Mouse (Mus musculus) T-helper 17 cell (primary cell): ENCODE measurements around the gene Enoph1.

Experiments used
- in situ Hi-C, 2 experiments: fragments of 300-600 bp; cut with MboI, MseI; formaldehyde crosslinking; loops; 1 replicate in 1 of 2; 2 replicates in 1 of 2; pipeline ENCODE4 v1.15.1; 2025; ENCODE audit warnings: high pct_unique_total_duplicates in 2 of 2

Enoph1 gene

DNA sequence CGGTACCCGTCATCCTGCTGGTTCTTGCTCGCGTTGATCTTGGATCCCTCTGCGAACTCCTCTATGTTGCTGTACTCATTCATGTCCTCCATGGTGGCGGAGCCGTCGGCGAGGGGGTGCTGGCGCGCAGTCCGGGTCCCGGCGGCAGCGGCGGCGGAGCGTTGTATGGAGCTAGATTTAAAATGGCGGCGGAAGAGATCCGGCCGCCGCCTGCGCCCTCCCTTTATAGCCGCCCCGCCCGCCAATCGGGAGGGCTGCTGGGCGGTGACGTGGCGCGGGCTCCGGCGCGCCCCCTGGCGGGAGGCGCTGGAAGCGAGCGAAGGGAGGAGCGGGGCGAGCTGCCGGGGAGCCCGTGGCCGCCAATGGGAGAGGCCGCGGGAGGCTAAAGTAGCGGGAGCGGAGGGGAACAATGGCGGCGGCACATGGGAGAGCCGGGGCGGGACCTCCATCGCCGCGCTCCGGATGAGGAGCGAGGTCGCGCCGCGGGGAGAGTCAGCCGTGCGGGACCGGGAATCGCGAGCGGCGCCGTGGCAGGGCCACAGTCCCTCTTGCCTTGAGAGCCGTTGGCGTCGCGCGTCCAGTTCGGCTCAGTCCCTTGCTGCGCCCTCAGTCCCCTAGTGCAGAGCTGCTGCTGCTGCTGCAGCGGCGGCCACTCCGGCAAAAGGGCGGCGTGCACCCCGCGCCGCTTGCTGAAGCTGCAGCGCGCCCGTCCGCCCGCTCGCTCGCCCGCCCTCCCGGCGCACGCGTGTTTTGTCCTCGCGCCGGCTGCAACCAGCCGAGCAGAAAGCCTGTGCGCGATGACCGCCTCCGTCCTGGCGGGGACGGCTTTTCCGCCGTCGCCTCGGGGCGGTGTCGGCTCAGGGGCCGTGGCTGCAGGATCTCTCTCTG, 827 bp upstream of the Enoph1 start:
- in situ Hi-C loops: loop anchor here (5.0 to 25.0 kb wide), 2 partner anchors 57 to 777 kb away; no protein-coding TSS in a partner anchor

DNA sequence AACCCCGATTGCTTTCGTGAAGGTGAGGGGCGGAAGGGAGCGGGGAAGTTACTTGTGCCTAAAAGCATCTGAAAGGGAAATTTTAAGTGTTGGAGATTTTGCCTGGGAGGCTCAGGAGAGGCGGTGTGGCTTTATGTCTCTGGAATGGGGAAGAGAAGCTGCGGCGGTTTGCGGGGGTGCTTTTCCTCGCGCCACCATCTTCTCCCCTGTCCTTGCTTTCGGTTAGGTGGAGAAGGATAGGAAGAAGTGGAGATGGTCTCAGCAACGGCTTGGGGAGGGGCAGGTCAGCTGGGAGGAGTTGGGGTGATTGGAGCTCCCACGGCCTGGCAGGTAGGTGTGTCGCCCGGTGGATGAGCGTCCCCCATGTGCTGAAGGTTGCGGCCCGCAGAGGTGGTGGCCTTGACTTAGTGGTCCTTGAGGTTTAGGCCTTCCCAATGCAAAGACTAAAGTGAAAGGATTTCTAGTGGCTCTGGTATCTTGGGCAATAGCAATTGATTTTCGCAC, 548 bp downstream of the Enoph1 start:
- in situ Hi-C loops: loop anchor here (10.0 to 25.0 kb wide), 2 partner anchors 354 to 778 kb away; no protein-coding TSS in a partner anchor

DNA sequence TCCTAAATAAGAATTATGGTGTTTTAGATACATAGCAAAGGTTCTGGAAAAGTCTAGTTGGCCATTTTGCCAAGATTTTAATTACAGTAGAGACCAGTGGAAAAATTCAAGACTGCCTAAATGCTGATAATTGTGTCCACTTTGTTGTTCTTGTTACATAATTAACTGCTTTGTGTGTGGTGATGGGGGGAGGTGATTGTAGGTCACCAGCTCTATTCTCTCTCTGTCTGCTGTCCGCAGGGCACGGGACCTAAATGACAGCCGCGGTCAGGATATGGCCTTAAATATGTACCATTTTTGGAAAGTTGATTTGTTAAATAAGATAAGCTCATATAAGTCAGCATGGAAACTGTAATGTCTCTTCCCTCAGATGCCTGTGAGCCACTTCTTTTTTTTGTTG, 1.5 kb downstream of the Enoph1 start:
- in situ Hi-C loops: loop anchor here (10.0 to 25.0 kb wide), 2 partner anchors 354 to 779 kb away; no protein-coding TSS in a partner anchor

DNA sequence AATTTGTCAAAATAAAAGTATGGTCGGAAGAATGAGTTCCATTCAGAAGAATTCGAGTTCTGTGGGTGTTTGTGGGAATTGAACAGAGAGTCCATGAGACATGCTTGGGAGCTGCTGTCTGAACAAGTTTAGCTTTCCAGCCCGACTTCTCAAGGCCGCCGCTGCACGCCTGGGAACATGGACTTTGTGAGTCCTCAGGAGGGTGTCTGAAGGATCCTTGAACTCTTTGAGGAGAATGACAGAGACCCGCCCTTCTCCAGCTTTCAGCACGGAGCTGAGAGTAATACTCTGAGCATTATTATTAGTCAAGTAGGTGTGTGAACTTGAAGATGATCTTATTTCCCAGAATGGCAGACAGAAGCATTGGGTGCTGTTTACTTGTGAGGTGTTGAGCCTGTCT, 2.7 kb downstream of the Enoph1 start:
- in situ Hi-C loops: loop anchor here (10.0 to 25.0 kb wide), 2 partner anchors 352 to 780 kb away; no protein-coding TSS in a partner anchor

DNA sequence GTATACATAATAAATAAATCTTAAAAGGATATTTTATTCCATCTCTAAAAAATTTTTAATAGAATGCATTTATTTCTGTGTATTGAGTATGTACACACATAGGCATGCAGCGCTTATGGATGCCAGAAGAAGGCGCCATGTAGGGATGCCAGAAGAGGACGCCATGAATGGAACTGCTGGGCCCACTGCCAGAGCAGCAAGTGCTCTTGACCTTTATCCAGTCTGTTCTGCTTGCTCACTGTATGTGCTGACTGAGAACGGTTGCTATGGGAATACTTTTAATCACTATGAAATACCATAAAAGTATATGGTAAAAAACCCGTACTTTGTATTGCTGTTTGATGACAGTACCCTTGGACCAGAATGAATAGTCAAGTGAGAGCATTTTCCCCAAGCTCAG, 3.6 kb downstream of the Enoph1 start:
- in situ Hi-C loops: loop anchor here (10.0 to 25.0 kb wide), 2 partner anchors 351 to 781 kb away; no protein-coding TSS in a partner anchor

DNA sequence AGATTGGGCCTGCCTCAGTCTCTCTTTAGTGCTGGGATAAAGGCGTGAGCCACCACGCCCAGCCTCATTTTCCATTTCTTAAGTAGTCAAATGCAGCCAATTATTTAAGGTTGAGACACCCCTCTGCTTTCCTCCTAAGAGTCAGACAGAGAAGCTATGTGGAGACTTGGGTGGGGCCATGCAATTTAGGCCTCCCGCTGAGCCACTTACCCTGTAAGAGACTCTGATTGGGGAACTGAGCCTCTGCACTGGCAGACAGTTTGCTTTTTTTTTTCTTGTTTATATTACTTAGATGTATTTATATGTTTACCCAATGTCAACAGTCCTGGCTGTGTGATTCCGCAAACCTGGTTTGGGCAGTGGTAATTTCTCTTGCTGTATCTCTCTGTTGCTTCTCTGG, 4.2 kb downstream of the Enoph1 start:
- in situ Hi-C loops: loop anchor here (10.0 to 25.0 kb wide), 2 partner anchors 351 to 782 kb away; no protein-coding TSS in a partner anchor

GRCm38 (mm10) chr5:100044621-100045020, 4.8 kb downstream of the Enoph1 start:
- in situ Hi-C loops: loop anchor here (10.0 to 25.0 kb wide), 2 partner anchors 350 to 782 kb away; no protein-coding TSS in a partner anchor

- in situ Hi-C loops: loop anchor here (10.0 to 25.0 kb wide), 2 partner anchors 349 to 784 kb away; no protein-coding TSS in a partner anchor
Observed at GRCm38 (mm10) chr5:100046096-100046495, 6.3 kb downstream of the Enoph1 start.

DNA sequence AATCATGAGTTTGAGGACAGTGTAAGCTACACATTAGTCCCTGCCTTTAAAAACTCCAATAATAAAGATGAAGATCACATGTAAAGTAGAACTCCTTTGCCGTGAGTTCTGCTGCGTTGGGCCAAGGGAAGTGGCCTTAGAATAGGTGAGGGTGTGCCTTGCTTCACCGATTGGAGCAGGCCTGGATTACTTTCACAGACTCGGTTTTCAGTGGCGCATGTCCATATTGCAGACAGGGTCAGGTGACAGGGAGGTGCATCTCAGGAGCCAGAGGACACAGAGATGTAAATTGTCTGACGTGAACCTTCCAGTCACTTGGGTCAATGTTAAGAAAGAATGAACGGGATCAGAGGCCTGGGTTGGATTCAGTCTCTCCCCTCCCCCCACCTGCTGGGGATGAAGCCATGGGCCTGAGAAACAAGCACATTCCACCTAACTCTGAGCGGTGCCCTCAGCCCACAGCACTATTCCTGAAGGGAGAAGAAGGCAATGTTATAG, 7.4 kb downstream of the Enoph1 start:
- in situ Hi-C loops: loop anchor here (10.0 to 25.0 kb wide), 2 partner anchors 348 to 785 kb away; no protein-coding TSS in a partner anchor

DNA sequence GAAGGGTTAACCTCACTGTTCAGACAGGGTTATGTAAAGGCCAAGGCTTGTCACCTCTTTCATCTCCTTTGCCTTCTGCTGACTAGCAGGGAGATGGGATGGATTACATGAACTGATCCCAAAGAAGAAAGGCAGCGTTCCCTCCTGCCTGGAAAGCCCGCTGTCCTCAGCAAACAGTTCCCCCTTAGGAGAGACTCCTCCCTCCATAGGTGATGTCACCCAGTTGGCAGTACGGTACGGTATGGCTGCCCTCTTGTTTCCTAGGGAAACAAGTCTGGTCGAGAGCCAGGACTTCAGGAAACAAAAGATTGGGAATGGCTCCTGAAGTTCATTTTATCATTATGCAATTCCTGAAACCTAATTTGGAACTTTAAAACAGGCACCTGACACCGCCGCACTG, 8.1 kb downstream of the Enoph1 start:
- in situ Hi-C loops: loop anchor here (10.0 to 25.0 kb wide), 2 partner anchors 347 to 786 kb away; no protein-coding TSS in a partner anchor

- in situ Hi-C loops: loop anchor here (10.0 to 25.0 kb wide), 2 partner anchors 345 to 788 kb away; no protein-coding TSS in a partner anchor
Observed at GRCm38 (mm10) chr5:100049904-100050303, 10.1 kb downstream of the Enoph1 start.

DNA sequence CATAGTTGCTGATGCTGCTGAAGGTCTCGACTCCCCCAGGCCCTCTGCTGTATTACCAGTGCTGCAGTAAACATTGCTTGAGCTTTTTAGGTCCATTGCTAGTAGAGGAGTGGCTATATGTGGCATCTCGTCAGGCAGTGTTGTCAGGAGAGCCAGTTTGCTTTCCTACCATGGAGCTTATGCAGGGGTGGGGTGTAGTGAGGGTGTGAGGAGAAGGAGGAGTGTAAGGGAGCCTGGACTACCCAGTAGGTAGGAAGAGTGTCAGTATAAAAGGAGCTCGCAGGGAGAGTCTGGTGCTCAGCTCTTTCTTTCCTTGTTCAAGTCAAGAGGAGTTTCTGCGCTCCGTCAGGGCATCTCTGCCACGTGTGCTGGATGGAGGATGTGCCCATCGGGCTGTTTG, 12.9 kb downstream of the Enoph1 start:
- in situ Hi-C loops: no loop called here

- in situ Hi-C loops: no loop called here
Observed at GRCm38 (mm10) chr5:100054807-100055547, 15.2 kb downstream of the Enoph1 start.

DNA sequence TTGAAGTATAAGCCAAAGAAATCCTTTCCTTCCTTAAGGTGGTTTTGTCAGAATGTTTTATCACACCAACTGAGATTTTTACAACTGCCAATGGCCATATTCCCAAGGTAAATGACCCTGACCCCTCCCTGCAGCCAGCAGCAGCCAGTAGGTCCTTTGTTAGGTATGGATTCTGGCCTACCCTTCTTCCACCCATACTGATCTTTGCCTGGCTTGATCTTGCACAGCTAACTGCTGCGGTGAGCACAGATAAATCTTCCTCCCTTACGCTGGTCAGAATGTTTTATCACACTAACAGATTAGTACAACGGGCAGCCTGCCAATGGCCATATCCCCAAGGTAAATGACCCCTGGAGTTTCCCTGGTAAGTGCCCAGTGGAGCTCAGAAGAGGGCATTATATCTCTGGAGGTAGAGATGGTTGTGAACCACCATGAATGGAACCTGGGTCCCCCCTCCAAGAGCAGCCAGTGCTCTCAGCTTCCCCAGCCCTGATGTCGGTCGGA, 16.1 kb downstream of the Enoph1 start:
- in situ Hi-C loops: no loop called here

- in situ Hi-C loops: no loop called here
Observed at GRCm38 (mm10) chr5:100057461-100058209, 17.9 kb downstream of the Enoph1 start.

GRCm38 (mm10) chr5:100058729-100059128, 18.9 kb downstream of the Enoph1 start:
- in situ Hi-C loops: no loop called here

DNA sequence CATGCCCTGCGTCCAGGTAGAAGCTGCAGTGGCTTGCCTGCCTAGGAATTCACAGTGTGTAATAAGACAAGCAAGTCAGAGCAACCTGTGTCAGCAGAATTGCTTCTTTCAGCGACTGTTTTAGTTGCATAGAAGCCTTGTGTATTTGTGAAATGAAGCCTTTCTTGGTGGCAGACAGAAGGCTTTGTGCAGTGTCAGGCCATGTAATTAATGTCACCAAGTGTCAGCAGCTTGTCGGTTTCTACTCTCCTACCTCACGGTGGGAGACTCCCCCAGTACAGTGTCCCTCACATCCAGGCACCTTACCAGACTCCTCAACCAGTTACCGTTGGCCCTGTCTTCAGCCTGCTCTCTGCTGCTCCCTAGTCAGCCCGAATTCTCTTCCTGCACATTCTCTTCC, 19.5 kb downstream of the Enoph1 start:
- in situ Hi-C loops: no loop called here

GRCm38 (mm10) chr5:100060876-100061275, 21.1 kb downstream of the Enoph1 start:
- in situ Hi-C loops: no loop called here

DNA sequence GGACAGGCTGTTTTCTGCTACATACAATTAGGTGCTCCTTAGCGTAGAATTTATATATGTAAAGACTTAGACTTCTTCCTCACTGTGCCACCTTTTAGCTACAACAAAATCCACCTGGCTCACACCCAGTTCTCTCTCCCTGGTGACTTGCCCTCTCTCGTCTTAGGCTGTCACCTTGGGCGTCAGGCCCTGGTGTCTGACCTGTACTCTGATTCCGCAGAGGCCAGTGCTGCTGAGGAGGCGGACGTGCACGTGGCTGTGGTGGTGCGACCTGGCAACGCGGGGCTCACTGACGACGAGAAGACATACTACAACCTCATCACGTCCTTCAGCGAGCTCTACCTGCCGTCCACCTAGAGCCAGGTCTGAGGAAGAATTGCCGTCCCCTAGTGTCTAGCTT, 27.8 kb downstream of the Enoph1 start:
- in situ Hi-C loops: no loop called here

- in situ Hi-C loops: no loop called here
Observed at GRCm38 (mm10) chr5:100069526-100069925, 29.7 kb downstream of the Enoph1 start.
